Mouse (Mus musculus): ENCODE data around the gene Kif21a. TPM values are rescaled to one million over a fixed set of nuclear protein-coding genes. Genes with fewer than 3 reads are reported as not detected.

The Kif21a gene
- total and polyA plus RNA-seq, 2 experiments from 2014 or later: 33.2 to 64.9 TPM

DNA sequence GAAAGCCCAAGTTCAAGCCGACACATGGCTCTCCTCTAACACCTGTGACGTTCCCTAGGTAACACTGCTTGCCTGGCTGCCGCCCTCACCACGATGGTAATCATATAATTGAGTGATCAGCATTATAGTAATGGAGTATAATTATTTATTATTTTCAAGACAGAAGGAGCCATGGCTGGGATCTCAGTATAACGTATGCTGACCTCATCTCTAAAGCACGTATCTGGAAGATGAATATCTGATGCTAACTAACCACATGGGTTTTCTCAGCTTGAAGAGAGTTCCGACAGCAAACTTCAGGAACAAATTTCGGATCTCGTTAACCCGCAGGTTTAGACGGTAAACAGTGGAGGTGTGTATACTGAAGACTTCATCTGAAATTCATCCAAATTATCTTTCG lies 33.4 kb downstream of the Kif21a start:
- no peak overlapping the region for H3K27ac ChIP-seq (ENCODE audit: low read depth, low read length)
- no peak overlapping the region for H3K9ac ChIP-seq (replicated peaks; ENCODE audit: low read length, poor library complexity, severe bottlenecking)
- no peak overlapping the region for H3K4me3 ChIP-seq (ENCODE audit: low read depth, low read length)
- H3K4me1 ChIP-seq (ENCODE audit: insufficient read depth, low read length): peaks cover 13% of the 10 kb centered on the region; the same call in 1 of the 2 replicates
- 39% methylated on average over 12 of the region's 12 CpGs for WGBS
- no peaks in the 10 kb centered on the region for H3K36me3 ChIP-seq (ENCODE audit: insufficient read depth, low read length)
- no peaks in the 10 kb centered on the region for H3K27me3 ChIP-seq (ENCODE audit: insufficient read depth, low read length)
- ATAC-seq (ENCODE audit: low FRiP score) (no peak), DNase-seq (ENCODE audit: low spot score) (no peak)
- TF ChIP-seq CTCF (IDR thresholded peaks at IDR 0.05): no peak
- H3K9me3 ChIP-seq (ENCODE audit: low read length): no peaks in the 10 kb centered on the region
- 0 out of 2 replicates have a peak overlapping the region, but pooled peaks have one; percentile 6 for H3K4me2 ChIP-seq (ENCODE audit: low read depth, low read length, poor library complexity, severe bottlenecking)

DNA sequence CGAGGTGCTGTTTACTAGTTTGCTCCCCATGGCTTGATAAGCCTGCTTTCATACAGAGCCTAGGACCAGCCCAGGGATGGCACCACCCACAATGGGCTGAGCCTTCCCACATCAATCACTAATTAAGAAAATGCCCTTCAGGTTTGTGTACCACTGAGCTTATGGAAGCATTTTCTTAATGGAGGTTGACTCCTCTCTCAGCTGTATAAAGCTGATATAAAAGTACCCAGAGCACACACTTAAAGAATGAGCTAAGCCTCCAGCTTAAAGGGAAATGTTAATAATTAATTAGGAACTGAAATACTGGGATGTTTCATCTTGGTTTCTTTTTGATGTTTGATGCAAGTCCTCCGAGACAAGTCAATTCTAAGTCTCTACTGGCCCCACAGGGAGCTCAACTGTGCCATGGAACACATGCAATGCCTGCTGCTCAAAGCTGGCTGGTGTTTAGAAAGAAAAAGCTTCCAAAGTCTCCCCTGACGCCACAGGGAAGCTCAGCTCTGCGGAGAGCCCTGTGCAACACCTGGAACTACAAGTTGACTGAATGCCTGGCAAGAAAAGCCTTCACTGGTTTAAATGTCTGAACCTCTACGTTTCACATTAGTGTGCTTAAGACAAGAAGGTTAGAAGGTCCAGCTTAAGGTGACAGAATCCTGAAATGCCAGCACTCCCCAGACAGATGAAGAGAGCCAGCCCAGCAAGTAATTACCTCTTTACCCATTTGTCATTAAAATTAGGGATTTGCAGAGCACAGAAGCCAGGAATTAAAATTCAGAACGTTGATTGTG lies 36.8 kb downstream of the Kif21a start:
- Histone ChIP-seq H3K27me3 (ENCODE audit: insufficient read depth, low read length) (no peaks in the 10 kb centered on the region), H3K4me2 (ENCODE audit: low read depth, low read length, poor library complexity, severe bottlenecking) (no peak overlapping the region; the same call in 1 of the 2 replicates), H3K4me1 (ENCODE audit: insufficient read depth, low read length) (peaks cover 12% of the 10 kb centered on the region; the same call in 1 of the 2 replicates), H3K9me3 (ENCODE audit: low read length) (no peaks in the 10 kb centered on the region), H3K27ac (ENCODE audit: low read depth, low read length) (peak overlapping the region; percentile 63), H3K36me3 (ENCODE audit: insufficient read depth, low read length) (no peaks in the 10 kb centered on the region), H3K4me3 (ENCODE audit: low read depth, low read length) (no peak overlapping the region), H3K9ac (replicated peaks; ENCODE audit: low read length, poor library complexity, severe bottlenecking) (no peak overlapping the region)
- TF ChIP-seq CTCF (IDR thresholded peaks at IDR 0.05): no peak
- ATAC-seq (ENCODE audit: low FRiP score) (peak; percentile 38; the same call in 1 of the 2 replicates), DNase-seq (ENCODE audit: low spot score) (no peak)
- WGBS: 7% methylated on average over 6 of the region's 6 CpGs

DNA sequence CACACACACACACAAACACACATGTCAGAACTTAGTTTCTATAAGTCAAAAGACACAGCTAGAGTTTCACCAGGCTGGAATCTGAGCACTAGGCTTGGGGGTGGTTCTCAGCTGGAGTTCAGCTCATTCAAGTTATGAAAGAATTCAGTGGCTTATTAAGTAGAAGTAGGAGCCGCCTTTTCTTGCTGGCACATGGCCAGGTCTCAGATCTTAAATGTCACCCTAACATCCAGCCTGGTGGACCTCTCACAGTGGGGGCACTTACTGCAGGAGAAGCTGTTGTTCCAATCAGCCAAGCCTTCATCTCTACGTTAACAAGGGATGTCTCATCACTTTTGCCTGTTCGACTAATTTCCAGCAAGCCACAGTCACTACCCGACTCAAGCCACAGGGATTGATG lies 39.5 kb downstream of the Kif21a start:
- Histone ChIP-seq H3K27ac (ENCODE audit: low read depth, low read length) (no peak overlapping the region), H3K9me3 (ENCODE audit: low read length) (no peaks in the 10 kb centered on the region), H3K4me1 (ENCODE audit: insufficient read depth, low read length) (0 out of 2 replicates have a peak, but pooled peaks cover 8% of the 10 kb centered on the region), H3K36me3 (ENCODE audit: insufficient read depth, low read length) (no peaks in the 10 kb centered on the region), H3K9ac (replicated peaks; ENCODE audit: low read length, poor library complexity, severe bottlenecking) (no peak overlapping the region), H3K27me3 (ENCODE audit: insufficient read depth, low read length) (no peaks in the 10 kb centered on the region), H3K4me3 (ENCODE audit: low read depth, low read length) (no peak overlapping the region), H3K4me2 (ENCODE audit: low read depth, low read length, poor library complexity, severe bottlenecking) (no peak overlapping the region)
- no peak for ATAC-seq (ENCODE audit: low FRiP score)
- DNase-seq (ENCODE audit: low spot score): no peak
- TF ChIP-seq CTCF (IDR thresholded peaks at IDR 0.05): no peak
- 13% methylated on average over 4 of the region's 4 CpGs for WGBS

DNA sequence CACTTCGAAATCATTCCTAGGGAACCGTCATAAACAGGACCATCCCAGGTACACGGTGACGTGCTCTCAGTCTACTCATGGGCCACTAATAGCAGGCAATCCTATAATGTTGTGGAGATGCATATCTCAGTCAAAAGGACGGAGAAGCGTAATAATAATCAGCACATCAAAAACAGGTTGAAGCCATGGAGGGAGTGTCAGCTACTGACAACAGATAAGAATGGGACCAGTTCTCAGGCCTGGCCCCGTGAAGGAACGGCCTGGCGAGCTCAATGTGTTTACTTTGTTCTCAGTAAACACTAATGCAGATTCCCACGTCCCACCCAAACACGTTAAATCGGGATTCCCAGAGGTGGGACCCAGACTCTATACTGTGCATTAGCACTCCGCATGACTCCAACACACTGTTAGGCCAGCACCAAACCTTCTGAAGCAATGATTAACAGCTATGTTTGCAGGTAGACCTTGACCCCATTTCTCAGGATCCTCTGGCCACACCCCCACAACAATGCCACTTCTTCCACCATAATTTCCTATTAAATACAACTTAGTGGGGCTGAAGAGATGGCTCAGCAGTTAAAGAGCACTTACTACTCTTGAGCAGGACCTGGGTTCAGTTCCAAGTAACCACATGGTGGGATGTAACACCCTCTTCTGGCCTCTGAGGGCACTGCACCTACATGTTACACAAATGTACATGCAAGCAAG lies 42.5 kb downstream of the Kif21a start:
- Histone ChIP-seq H3K36me3 (ENCODE audit: insufficient read depth, low read length) (no peaks in the 10 kb centered on the region), H3K27me3 (ENCODE audit: insufficient read depth, low read length) (no peaks in the 10 kb centered on the region), H3K4me1 (ENCODE audit: insufficient read depth, low read length) (0 out of 2 replicates have a peak, but pooled peaks cover 3% of the 10 kb centered on the region), H3K27ac (ENCODE audit: low read depth, low read length) (no peak overlapping the region), H3K4me2 (ENCODE audit: low read depth, low read length, poor library complexity, severe bottlenecking) (no peak overlapping the region), H3K4me3 (ENCODE audit: low read depth, low read length) (no peak overlapping the region), H3K9ac (replicated peaks; ENCODE audit: low read length, poor library complexity, severe bottlenecking) (no peak overlapping the region), H3K9me3 (ENCODE audit: low read length) (no peaks in the 10 kb centered on the region)
- peak; percentile 20; the same call in 1 of the 2 replicates for TF ChIP-seq CTCF (IDR thresholded peaks at IDR 0.05)
- 93% methylated on average over 13 of the region's 13 CpGs for WGBS
- DNase-seq (ENCODE audit: low spot score): no peak
- no peak for ATAC-seq (ENCODE audit: low FRiP score)

DNA sequence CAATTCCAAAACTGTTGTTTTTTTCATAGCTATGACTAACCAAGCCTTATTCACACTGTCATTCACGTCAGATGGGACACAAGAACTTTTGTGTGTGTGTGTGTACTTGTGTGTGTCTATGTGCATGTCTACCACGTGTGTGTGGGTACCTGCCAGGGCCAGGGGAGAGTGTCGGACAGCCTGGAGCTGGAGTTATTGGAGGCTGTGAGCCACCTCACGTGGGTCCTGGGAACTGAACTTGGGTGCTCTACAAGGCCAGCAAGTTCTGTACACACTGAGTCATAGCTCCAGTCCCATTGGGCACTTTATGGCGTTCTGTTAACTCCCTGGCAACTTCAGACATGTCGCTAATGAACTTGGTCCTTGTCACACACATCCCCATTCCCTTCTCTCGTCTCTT lies 45.0 kb downstream of the Kif21a start:
- no peak for TF ChIP-seq CTCF (IDR thresholded peaks at IDR 0.05)
- ATAC-seq (ENCODE audit: low FRiP score) (no peak), DNase-seq (ENCODE audit: low spot score) (no peak)
- Histone ChIP-seq H3K36me3 (ENCODE audit: insufficient read depth, low read length) (no peaks in the 10 kb centered on the region), H3K4me3 (ENCODE audit: low read depth, low read length) (no peak overlapping the region), H3K9me3 (ENCODE audit: low read length) (no peaks in the 10 kb centered on the region), H3K27ac (ENCODE audit: low read depth, low read length) (no peak overlapping the region), H3K4me1 (ENCODE audit: insufficient read depth, low read length) (peaks cover 8% of the 10 kb centered on the region; the same call in 1 of the 2 replicates), H3K27me3 (ENCODE audit: insufficient read depth, low read length) (no peaks in the 10 kb centered on the region), H3K4me2 (ENCODE audit: low read depth, low read length, poor library complexity, severe bottlenecking) (no peak overlapping the region), H3K9ac (replicated peaks; ENCODE audit: low read length, poor library complexity, severe bottlenecking) (no peak overlapping the region)
- 86% methylated on average over 7 of the region's 7 CpGs for WGBS
